Mouse (Mus musculus): ENCODE results near the gene Gm9922. TPM values are rescaled to one million over a fixed set of nuclear protein-coding genes. Genes with fewer than 3 reads are reported as not detected.

Gm9922 gene
- total RNA-seq, 1 experiment, result 0.62 TPM

- Histone ChIP-seq H3K27ac (ENCODE audit: insufficient read depth, low read depth, low read length, poor library complexity, severe bottlenecking) (no peak overlapping the region), H3K36me3 (ENCODE audit: control insufficient read depth, insufficient read depth, low read length, poor library complexity, severe bottlenecking) (no peaks in the 10 kb centered on the region; the same call in 1 of the 2 replicates), H3K4me3 (ENCODE audit: insufficient read depth in 1 of 2, low read depth in 1 of 2, low read length in 2 of 2, poor library complexity in 1 of 2, severe bottlenecking in 1 of 2) (no peak overlapping the region), H3K9me3 (ENCODE audit: control insufficient read depth, insufficient read depth, low read depth, low read length) (no peaks in the 10 kb centered on the region), H3K4me1 (ENCODE audit: control insufficient read depth in 2 of 2, insufficient read depth in 2 of 2, low read length in 2 of 2, poor library complexity in 1 of 2) (no peaks in the 10 kb centered on the region; a peak in 2 of 4 replicates), H3K9ac (ENCODE audit: insufficient read depth, low read depth, low read length, poor library complexity, severe bottlenecking) (no peak overlapping the region)
- TF ChIP-seq CHD2 (IDR thresholded peaks at IDR 0.05; ENCODE audit: low read depth, low read length), result no peak
- TF ChIP-seq MAFK (IDR thresholded peaks at IDR 0.05; ENCODE audit: insufficient read depth, low read depth, low read length), result no peak
- no peak for TF ChIP-seq ZNF384 (IDR thresholded peaks at IDR 0.05; ENCODE audit: low read depth, low read length)
- no peak for TF ChIP-seq ZC3H11A (IDR thresholded peaks at IDR 0.05; ENCODE audit: borderline replicate concordance, low read depth, low read length)
- no peak for TF ChIP-seq HCFC1 (IDR thresholded peaks at IDR 0.05; ENCODE audit: borderline replicate concordance, insufficient read depth, low read length)
- in situ Hi-C loops (cut with MboI; ENCODE audit: low sequenced_read_pairs in 2 of 2, unreplicated experiment in 2 of 2), result no loop called here
- DNase-seq (ENCODE audit: low read depth, low spot score), result no peak
Measured at GRCm38 (mm10) chr14:101746635-101747034, 17.0 kb upstream of the Gm9922 start.

GRCm38 (mm10) chr14:101737501-101737900, 7.9 kb upstream of the Gm9922 start:
- no peak for TF ChIP-seq MAFK (IDR thresholded peaks at IDR 0.05; ENCODE audit: insufficient read depth, low read depth, low read length)
- TF ChIP-seq ZNF384 (IDR thresholded peaks at IDR 0.05; ENCODE audit: low read depth, low read length), result no peak
- TF ChIP-seq HCFC1 (IDR thresholded peaks at IDR 0.05; ENCODE audit: borderline replicate concordance, insufficient read depth, low read length), result no peak
- TF ChIP-seq CHD2 (IDR thresholded peaks at IDR 0.05; ENCODE audit: low read depth, low read length), result no peak
- TF ChIP-seq ZC3H11A (IDR thresholded peaks at IDR 0.05; ENCODE audit: borderline replicate concordance, low read depth, low read length), result no peak
- H3K9me3 ChIP-seq (ENCODE audit: control insufficient read depth, insufficient read depth, low read depth, low read length), result no peaks in the 10 kb centered on the region
- H3K4me1 ChIP-seq (ENCODE audit: control insufficient read depth in 2 of 2, insufficient read depth in 2 of 2, low read length in 2 of 2, poor library complexity in 1 of 2), result peaks cover 0 to 7% of the 10 kb centered on the region in 2 experiments; a peak in 2 of 4 replicates
- no peak overlapping the region for H3K27ac ChIP-seq (ENCODE audit: insufficient read depth, low read depth, low read length, poor library complexity, severe bottlenecking)
- in situ Hi-C loops (cut with MboI; ENCODE audit: low sequenced_read_pairs in 2 of 2, unreplicated experiment in 2 of 2), result no loop called here
- H3K9ac ChIP-seq (ENCODE audit: insufficient read depth, low read depth, low read length, poor library complexity, severe bottlenecking), result no peak overlapping the region
- no peaks in the 10 kb centered on the region for H3K36me3 ChIP-seq (ENCODE audit: control insufficient read depth, insufficient read depth, low read length, poor library complexity, severe bottlenecking)
- DNase-seq (ENCODE audit: low read depth, low spot score), result no peak
- H3K4me3 ChIP-seq (ENCODE audit: insufficient read depth in 1 of 2, low read depth in 1 of 2, low read length in 2 of 2, poor library complexity in 1 of 2, severe bottlenecking in 1 of 2), result no peak overlapping the region

DNA sequence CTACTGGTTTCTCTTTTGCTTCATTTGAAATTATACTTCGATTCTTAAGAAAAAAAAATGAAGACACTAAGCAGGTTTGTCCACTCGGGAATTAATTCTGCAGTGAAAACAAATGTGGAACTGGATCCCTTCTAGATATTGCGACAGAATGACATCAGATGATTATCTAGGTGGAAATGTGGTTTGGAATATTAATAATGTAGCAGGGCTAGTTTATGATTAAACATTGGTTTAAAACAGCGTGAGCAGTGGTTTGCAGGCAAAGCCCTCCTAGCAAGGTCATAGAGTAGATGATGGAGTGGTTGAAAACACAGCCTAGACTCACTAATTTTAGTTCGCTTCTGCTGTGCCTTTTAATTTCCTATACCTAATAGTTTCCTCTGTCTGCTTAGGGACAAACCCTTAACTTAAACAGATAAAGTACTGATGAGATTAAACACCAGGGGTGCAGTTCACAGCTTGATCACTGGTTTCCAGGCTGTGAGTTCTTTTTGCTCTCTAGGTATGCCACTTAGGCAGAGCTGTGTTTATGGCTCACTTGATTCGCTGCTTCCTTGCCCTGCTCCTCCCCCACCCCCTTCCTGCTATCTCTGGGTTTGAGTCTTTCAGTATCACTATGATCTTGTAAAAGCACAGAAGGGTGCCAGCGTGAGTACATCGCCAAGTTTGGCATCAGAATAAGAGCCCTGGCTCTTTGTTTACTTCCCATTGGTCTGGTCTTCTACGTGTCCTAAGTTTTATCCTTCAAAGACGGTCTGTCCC, 4.1 kb upstream of the Gm9922 start:
- in situ Hi-C loops (cut with MboI; ENCODE audit: low sequenced_read_pairs in 2 of 2, unreplicated experiment in 2 of 2), result no loop called here
- Histone ChIP-seq H3K36me3 (ENCODE audit: control insufficient read depth, insufficient read depth, low read length, poor library complexity, severe bottlenecking) (no peaks in the 10 kb centered on the region), H3K9ac (ENCODE audit: insufficient read depth, low read depth, low read length, poor library complexity, severe bottlenecking) (no peak overlapping the region), H3K9me3 (ENCODE audit: control insufficient read depth, insufficient read depth, low read depth, low read length) (no peaks in the 10 kb centered on the region), H3K27ac (ENCODE audit: insufficient read depth, low read depth, low read length, poor library complexity, severe bottlenecking) (no peak overlapping the region), H3K4me3 (ENCODE audit: insufficient read depth in 1 of 2, low read depth in 1 of 2, low read length in 2 of 2, poor library complexity in 1 of 2, severe bottlenecking in 1 of 2) (no peak overlapping the region), H3K4me1 (ENCODE audit: control insufficient read depth in 2 of 2, insufficient read depth in 2 of 2, low read length in 2 of 2, poor library complexity in 1 of 2) (peaks cover 1 to 7% of the 10 kb centered on the region in 2 experiments; a peak in 2 of 4 replicates)
- DNase-seq (ENCODE audit: low read depth, low spot score), result no peak
- TF ChIP-seq ZNF384 (IDR thresholded peaks at IDR 0.05; ENCODE audit: low read depth, low read length), result no peak
- no peak for TF ChIP-seq HCFC1 (IDR thresholded peaks at IDR 0.05; ENCODE audit: borderline replicate concordance, insufficient read depth, low read length)
- no peak for TF ChIP-seq CHD2 (IDR thresholded peaks at IDR 0.05; ENCODE audit: low read depth, low read length)
- no peak for TF ChIP-seq MAFK (IDR thresholded peaks at IDR 0.05; ENCODE audit: insufficient read depth, low read depth, low read length)
- TF ChIP-seq ZC3H11A (IDR thresholded peaks at IDR 0.05; ENCODE audit: borderline replicate concordance, low read depth, low read length), result no peak

DNA sequence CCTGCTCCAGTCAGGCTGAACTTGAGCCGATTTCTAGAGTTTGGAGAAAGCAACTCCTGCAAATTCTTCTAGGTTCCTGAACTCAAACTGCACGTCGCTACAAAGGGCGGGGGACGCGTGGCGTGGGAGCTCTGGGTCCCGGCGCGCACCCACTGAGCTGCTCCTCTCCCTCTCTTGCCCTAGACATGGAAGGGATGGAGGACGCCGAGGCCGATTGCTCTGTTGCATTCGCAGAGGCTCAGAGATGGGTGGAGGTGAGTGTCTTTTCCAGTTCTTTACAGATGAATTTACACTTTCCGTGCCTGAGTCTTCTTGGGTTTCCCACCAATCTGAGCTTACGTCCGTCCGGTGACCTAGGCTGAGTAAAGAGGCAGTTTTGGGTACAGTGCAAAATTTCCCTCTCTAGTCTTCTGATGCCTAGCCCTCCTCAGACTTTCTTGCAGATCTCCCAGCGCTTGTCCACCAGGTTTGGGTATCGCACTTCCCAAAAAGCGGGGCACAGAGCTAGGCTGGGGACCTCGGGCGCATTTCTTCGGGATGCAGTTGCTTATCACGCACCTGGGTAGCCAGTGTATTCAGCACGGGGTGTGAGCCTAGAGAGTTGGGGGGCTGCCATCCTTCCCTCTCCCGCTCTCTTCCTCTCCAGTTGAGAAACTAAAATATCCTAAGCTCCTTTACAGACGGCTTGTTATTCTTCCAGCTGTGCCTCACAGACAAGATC, 518 bp upstream of the Gm9922 start:
- Histone ChIP-seq H3K4me3 (ENCODE audit: insufficient read depth in 1 of 2, low read depth in 1 of 2, low read length in 2 of 2, poor library complexity in 1 of 2, severe bottlenecking in 1 of 2) (peak overlapping the region; percentile 78 to 89), H3K36me3 (ENCODE audit: control insufficient read depth, insufficient read depth, low read length, poor library complexity, severe bottlenecking) (no peaks in the 10 kb centered on the region), H3K4me1 (ENCODE audit: control insufficient read depth in 2 of 2, insufficient read depth in 2 of 2, low read length in 2 of 2, poor library complexity in 1 of 2) (0 out of 4 replicates have a peak, but pooled peaks cover 0 to 1% of the 10 kb centered on the region in 2 experiments), H3K27ac (ENCODE audit: insufficient read depth, low read depth, low read length, poor library complexity, severe bottlenecking) (no peak overlapping the region), H3K9ac (ENCODE audit: insufficient read depth, low read depth, low read length, poor library complexity, severe bottlenecking) (peak overlapping the region; percentile 50; the same call in 1 of the 2 replicates), H3K9me3 (ENCODE audit: control insufficient read depth, insufficient read depth, low read depth, low read length) (no peaks in the 10 kb centered on the region)
- TF ChIP-seq ZNF384 (IDR thresholded peaks at IDR 0.05; ENCODE audit: low read depth, low read length), result no peak
- no peak for TF ChIP-seq MAFK (IDR thresholded peaks at IDR 0.05; ENCODE audit: insufficient read depth, low read depth, low read length)
- TF ChIP-seq HCFC1 (IDR thresholded peaks at IDR 0.05; ENCODE audit: borderline replicate concordance, insufficient read depth, low read length), result no peak
- TF ChIP-seq ZC3H11A (IDR thresholded peaks at IDR 0.05; ENCODE audit: borderline replicate concordance, low read depth, low read length), result no peak
- TF ChIP-seq CHD2 (IDR thresholded peaks at IDR 0.05; ENCODE audit: low read depth, low read length), result no peak
- in situ Hi-C loops (cut with MboI; ENCODE audit: low sequenced_read_pairs in 2 of 2, unreplicated experiment in 2 of 2), result no loop called here
- DNase-seq (ENCODE audit: low read depth, low spot score), result no peak
